Mouse (Mus musculus) left cerebral cortex, adult 9 months (tissue): Measurements from ENCODE around the gene Xlr3b.
A peak's percentile ranks its signal among the peaks of the same experiment; 100 is the strongest.
"Not testable (repeated sequence)": the region's sequence is repeated elsewhere in the genome, so short reads cannot be mapped to it uniquely, and the experiment has no call there.

ENCODE experiments used
- DNase-seq, 2 experiments: peaks; one replicate each; pipeline ENCODE4 v3.0.0; 2022; ENCODE audit warnings: low spot score in 2 of 2

Gene Xlr3b

DNA sequence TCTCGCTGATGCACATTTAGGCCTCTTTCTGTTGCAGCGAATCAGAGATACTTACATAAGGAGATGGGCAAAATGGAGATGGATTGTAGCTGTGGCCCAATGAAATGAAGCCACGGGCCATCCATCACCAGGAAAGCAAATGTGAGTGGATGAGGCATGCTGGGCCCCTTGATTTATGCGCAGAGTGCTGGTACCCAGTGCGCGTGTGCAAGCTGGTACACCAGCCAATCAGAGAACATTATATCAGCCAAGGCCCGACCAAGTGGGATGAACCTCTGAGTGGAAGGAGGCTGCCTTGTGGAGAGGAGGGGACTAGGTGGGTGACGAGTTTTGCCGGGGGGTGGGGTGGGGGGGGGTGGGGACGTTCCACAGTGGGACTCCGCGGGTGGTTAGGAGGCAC is at the start of gene Xlr3b:
Gene Xlr3b (plus strand): TSS at position 274 of the 400 bp plus-strand sequence.
- peak in 1 of 2 experiments; percentile 0 for DNase-seq

DNA sequence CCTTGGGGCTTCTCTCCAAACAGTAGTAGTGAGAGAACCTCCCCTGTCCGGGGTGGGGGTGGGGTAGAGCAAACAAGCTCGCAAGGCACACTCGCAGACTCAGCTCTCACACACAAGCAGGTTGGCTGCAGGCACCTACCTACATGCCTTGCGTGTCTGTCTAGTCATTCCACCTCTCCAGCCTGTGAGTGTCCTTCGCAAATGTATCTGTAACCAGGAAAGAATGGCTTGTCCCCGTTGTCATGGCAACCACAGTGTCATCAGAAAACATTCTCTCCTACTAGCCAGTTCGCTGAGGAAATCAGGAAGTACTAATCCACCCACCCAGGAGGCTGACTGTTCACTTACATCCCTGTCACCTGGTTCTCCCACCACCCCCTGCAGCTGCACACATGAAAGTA is 48.8 kb upstream of the Xlr3b start:
- not testable (repeated sequence) for DNase-seq

DNA sequence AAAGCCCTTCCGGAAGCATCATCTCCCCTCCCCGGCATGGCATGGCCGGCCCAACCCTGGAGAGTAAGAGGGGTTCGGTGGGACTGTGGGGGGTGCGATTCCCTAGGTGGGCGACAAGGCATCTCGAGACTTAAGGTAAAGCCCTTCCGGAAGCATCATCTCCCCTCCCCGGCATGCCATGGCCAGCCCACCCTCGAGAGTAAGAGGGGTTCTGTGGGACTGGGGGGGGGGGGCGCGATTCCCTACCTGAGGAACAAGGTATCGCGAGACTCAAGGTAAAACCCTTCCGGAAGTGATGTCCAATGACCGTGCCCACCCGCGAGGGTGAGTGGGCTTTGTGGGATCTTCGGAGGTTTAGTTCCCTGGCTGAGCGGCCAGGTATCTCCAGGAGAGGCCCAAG is 43.5 kb upstream of the Xlr3b start, which contains the start of gene Xlr5b:
Gene Xlr5b (plus strand): TSS at position 301 of the 400 bp plus-strand sequence.
- DNase-seq = not testable (repeated sequence)

DNA sequence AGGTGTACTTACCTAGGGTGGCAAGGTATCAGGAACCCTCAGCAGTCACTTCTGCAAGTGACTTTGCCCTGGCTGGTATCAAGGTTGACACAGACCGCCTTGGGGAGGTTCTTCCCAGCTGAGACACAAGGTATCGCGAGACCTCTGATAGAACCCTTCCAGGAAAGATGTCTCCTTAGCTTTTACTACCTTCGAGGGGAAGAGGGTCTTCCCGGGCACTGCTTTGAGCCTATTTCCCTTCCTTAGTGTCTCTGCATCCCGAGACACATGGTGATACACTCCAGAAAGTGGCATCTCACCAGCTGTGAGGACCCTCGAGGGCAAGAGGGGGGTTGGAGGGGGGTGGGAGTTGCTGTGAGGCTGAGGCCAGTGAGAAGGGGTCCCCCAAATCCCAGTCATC is 42.7 kb upstream of the Xlr3b start, which contains the start of gene DXBay18:
Gene DXBay18 (minus strand): TSS at position 101 of the 400 bp plus-strand sequence.
- DNase-seq = not testable (repeated sequence)

DNA sequence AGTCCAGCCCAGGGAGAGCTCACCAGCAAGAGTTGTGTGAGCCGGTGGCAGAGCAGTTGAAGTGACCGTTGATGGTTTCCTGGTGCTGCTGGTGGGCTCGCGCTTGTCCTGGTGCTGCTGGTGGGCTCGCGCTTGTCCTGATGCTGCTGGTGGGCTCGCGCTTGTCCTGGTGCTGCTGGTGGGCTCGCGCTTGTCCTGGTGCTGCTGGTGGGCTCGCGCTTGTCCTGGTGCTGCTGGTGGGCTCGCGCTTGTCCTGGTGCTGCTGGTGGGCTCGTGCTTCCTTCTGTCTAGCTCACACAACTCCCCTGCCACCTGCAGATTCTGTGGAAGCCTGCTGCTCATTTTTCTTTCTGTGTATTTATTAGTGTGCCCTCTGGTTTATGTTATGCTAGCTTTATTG is 15.1 kb upstream of the Xlr3b start, which contains the start of gene Spin2d:
Gene Spin2d (minus strand): TSS at position 101 of the 400 bp plus-strand sequence.
- not testable (repeated sequence) for DNase-seq

DNA sequence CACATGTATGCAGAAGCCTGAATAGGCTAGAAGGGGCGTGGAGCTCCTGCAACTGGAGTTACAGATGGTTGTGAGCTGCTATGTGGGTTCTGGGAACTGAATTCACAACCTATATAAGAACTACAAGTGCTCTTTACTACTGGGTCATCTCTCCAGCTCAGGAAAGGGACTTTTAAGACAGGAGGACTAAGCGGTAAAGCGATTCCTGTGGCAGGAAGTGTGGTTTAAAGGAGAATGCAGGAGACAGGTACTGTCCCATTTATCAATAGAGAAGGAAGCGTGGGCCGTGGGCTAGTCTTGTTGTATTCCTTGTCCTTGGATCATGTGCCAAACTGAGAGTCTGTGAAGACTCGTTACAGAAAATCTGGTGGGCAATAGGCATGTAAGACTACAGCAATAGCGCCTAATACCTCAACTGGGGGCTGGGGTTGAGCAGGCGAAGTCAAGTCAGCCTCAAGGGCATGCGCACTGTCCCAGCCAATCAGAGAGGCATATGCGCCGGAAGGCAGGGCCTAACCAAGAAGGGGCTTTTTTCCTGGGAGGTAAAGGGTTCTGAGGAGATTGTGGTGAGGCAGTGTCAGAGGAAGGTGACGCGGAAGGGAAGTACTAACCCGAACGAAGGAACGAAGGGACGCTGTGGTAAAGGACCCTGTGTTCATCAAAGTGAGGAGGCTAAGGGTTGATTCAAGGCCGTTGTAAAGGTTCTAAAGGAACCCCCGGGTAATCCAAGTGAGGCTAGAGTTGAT is 22.0 kb downstream of the Xlr3b start, which contains the start of gene Xlr4b:
Gene Xlr4b (plus strand): TSS at position 515 of the 746 bp plus-strand sequence.
- not testable (repeated sequence) for DNase-seq

DNA sequence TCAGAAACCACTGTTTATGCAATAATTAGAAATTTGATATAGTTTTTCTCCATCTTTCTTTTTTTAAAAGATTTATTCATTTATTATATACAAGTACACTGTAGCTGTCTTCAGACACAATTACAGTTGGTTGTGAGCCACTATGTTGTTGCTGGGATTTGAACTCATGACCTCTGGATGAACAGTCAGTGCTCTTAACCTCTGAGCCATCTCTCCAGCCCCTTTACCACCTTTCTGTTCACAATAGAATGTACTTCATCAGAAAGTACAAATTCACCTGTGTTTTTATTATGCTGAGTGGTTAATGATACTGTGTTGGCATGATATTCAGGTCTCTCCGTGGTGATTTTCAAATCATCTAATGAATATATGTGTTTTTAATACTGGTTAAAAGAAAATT is 33.4 kb downstream of the Xlr3b start:
- DNase-seq = no peak

DNA sequence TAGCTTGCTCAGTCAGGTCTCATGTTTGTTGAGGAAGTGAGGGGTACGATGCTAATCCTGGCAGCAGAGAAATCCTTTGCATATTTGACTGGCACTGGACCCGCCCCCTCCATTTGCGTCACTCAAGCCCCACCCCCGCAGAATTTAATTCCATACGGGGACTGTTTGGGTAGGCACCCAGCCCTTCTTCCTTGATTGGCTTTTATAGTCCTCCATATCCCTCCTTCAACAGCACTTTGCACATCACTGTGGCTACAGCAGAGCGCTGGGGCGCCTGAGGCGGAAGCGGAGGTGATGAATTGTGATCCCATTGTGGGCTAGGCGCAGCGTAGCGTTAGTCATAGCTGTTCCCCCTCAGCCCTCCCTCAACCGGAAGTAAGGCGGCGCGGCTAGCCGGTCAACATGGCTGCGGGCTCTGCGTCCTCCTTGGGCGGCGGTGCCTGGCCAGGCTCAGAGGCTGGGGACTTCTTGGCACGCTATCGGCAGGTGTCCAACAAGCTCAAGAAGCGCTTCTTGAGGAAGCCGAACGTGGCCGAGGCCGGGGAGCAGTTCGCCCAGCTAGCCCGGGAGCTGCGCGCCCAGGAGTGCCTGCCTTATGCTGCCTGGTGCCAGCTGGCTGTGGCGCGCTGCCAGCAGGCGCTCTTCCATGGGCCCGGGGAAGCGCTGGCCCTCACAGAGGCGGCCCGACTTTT is 36.1 kb downstream of the Xlr3b start, which contains the start of gene F8a:
Gene F8a (plus strand): TSS at position 378 of the 692 bp plus-strand sequence.
- peak; percentile 65 to 73 for DNase-seq

DNA sequence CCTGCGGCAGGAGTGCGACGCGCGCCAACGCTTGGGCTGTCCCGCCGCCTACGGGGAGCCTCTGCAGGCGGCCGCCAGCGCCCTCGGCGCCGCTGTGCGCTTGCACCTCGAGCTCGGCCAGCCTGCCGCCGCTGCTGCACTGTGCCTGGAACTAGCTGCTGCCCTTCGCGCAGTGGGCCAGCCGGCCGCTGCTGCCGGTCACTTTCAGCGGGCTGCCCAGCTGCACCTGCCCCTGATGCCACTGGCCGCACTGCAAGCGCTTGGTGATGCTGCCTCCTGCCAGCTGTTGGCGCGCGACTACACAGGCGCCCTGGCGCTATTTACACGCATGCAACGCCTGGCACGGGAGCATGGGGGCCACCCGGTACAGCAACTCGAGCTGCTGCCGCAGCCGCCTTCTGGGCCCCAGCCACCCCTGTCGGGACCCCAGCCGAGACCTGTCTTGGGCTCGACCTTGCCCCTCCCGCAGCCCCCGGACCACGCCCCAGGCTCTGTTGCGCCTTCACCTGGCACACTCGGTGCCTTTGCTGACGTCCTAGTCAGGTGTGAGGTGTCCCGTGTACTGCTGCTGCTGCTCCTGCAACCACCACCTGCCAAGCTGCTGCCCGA is 36.7 kb downstream of the Xlr3b start:
- DNase-seq = no peak

DNA sequence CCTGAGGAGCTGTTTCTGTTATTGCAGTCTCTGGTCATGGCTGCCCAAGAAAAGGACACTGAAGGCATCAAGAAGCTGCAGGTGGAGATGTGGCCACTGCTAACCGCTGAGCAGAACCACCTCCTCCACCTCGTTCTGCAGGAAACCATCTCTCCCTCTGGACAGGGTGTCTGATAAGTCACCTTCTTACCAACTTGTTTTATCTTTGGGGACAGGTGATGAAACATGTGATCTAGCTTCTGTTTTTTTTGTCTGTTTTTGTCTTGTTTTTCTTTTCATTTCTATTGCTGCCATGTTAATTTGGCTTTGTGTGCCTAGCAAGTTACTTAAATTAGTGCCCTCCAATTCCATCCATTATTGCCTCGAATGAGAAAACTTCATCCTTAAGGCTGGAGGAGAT is 37.3 kb downstream of the Xlr3b start:
- no peak for DNase-seq

DNA sequence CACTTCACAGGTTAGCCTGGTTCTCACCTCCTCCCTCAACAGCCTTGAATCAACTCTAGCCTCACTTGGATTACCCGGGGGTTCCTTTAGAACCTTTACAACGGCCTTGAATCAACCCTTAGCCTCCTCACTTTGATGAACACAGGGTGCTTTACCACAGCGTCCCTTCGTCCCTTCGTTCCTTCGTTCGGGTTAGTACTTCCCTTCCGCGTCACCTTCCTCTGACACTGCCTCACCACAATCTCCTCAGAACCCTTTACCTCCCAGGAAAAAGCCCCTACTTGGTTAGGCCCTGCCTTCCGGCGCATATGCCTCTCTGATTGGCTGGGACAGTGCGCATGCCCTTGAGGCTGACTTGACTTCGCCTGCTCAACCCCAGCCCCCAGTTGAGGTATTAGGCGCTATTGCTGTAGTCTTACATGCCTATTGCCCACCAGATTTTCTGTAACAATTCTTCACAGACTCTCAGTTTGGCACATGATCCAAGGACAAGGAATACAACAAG is 50.9 kb downstream of the Xlr3b start, which contains the start of gene Xlr4c:
Gene Xlr4c (minus strand): TSS at position 310 of the 505 bp plus-strand sequence.
- DNase-seq = not testable (repeated sequence)
